Mouse (Mus musculus) heart, adult 18-20 months (tissue): ENCODE results near the gene Gm10392. TPM values are rescaled to one million over a fixed set of nuclear protein-coding genes. Genes with fewer than 3 reads are reported as not detected.

Experiments used
- DNase-seq, 2 experiments: peaks; one replicate each; pipeline ENCODE4 v3.0.0; 2021 to 2022; ENCODE audit warnings: mixed read lengths in 1 of 2
- total RNA-seq, 2 experiments: library from RNA; stranded (reverse); gene quantifications; 2 replicates each; pipeline ENCODE4 v1.2.3; 2021

Gene Gm10392
- total RNA-seq, 2 experiments from 2014 or later = not detected

GRCm38 (mm10) chr11:77492311-77492871, 26.6 kb downstream of the Gm10392 start:
- DNase-seq = peak in 1 of 2 experiments; percentile 42

DNA sequence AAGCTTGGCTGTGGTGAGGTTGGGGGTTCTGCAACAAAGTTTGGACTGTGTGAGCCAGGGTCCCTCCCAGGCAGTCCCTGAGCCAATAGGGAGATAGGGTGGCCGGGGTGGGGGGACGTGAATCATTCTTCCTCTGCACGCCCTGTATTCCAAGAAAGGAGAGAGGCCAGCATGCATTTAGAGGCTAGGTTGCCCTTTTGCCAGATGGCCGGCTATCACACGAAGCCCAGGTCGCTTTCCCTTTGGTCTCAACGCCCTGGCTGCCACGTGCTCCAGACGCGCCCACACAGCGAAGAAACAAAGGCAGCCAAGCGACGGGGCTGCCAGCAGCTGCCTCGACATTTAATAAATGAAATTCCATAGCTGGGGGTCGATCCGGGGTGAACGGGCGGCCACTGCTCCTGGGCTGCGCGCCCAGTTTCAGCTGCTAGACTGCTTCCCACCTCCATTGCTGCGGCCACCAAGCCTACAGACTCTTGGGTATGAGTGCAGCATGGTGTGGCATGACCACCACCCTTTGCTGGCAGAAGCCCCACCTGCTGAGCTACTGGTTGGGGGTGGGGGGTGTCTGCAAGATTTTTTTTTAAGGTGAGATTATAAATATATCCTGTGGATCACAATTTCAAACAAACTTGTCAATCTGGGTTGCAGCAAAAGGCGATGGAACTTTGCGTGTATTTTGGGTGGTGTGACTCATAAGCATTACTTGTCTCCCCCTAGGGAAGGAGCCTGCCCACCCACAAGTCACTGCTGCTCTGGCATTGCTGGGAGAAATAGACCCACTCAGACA, 27.3 kb downstream of the Gm10392 start:
- peak; percentile 84 for DNase-seq

GRCm38 (mm10) chr11:77491123-77491501, 27.9 kb downstream of the Gm10392 start:
- DNase-seq = peak; percentile 90 to 96

DNA sequence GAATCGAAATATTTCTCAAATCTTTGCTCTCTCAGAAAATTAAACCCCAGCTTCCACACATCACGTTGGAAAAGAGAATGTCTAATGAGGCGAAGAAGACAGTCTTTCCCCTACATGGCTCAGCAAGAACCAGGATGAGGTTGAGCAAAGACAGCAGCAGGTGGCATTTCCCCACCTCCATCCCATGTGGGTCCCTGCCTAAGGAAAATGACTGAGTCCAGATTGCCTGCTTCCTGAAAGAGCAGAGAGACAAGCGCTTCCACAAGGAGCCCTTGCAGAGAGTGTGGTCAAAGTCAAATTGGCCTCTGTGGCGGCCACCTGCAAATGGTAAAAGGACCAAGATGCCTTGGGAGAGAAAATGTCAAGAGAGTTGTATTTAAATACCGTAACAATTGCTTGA, 28.5 kb downstream of the Gm10392 start:
- DNase-seq = no peak

DNA sequence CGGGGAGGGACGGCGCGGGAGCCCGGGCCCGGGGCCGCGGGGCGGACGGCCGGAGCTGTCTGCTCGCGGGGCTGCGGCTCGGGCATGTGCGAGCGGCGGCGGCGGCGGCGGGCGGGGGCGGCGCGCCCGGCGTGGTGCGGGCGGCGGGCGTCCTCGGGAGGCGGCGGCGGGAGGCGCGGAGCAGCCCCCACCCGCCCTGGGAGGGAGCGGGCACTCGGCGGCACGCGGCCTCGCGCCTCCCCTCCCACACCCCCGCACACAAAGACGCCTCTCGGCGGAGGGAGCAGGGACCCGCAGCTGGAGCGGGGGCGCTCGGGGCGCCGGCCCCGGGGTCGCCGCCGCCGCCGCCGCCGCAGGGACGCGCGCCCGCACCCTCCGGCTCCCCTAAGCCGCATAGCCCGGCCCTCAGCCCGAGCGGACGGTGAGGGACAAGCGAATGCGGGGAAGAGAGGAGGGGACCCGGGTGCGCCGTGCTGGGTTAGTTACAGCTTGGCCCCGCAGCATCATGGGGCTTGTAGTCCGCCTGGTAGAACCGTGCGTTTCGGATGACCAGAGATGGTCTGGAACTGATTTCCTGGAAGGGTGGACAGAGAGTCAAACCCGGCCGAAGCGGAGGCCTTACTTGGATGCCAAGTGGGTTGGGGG, 29.3 kb downstream of the Gm10392 start, which contains the start of gene Ankrd13b:
TSS of gene Ankrd13b (minus strand) at position 88 of the 645 bp plus-strand sequence.
- DNase-seq = peak; percentile 77 to 84

GRCm38 (mm10) chr11:77488771-77489581, 30.0 kb downstream of the Gm10392 start:
- peak in 1 of 2 experiments; percentile 16 for DNase-seq

DNA sequence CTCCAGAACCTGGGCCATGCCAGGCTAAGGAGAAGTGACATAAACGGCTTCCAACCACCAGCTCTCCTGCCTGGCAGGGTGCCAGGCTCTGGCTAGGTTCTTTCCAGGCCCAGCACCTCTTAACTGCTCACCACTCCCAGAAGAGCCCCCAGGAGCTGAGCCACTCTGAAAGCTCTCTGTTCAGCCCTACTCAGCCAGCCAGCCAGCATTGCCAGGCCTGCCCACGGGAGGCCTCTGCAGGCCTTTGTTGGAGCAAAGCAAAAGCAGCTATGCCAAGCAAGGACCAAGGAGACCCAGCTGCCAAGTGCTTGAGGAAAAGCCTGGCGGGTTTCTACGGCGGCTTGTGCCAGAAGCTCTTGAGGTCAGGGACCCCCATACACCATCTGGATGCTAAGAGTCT, 32.2 kb downstream of the Gm10392 start:
- peak in 1 of 2 experiments; percentile 10 for DNase-seq

DNA sequence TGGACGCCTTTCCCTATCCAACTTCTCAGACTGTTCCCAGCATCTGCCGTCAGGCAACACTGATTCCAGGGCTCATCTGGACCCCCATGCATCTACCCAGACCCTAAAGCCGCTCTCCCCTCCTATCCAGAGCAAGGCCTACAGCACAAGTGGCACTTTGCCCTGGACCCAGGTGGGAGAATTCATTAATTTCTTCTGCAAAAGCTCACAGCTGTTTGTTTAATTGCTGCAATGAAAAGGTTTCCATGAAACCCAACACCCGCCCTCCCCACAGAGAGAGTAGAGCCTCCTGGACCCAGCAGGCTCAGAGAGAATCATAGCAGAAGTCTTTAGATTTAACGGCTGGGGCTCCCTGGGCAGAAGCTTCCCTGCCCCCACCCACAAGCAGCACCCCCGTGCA, 33.8 kb downstream of the Gm10392 start:
- no peak for DNase-seq

GRCm38 (mm10) chr11:77483510-77484255, 35.3 kb downstream of the Gm10392 start:
- DNase-seq = no peak

GRCm38 (mm10) chr11:77483043-77483442, 36.0 kb downstream of the Gm10392 start:
- DNase-seq = no peak

- no peak for DNase-seq
Measured at GRCm38 (mm10) chr11:77476895-77477294, 42.1 kb downstream of the Gm10392 start.

- DNase-seq = no peak
Measured at GRCm38 (mm10) chr11:77476216-77476615, 42.8 kb downstream of the Gm10392 start.

GRCm38 (mm10) chr11:77472775-77473174, 46.2 kb downstream of the Gm10392 start:
- DNase-seq = no peak

DNA sequence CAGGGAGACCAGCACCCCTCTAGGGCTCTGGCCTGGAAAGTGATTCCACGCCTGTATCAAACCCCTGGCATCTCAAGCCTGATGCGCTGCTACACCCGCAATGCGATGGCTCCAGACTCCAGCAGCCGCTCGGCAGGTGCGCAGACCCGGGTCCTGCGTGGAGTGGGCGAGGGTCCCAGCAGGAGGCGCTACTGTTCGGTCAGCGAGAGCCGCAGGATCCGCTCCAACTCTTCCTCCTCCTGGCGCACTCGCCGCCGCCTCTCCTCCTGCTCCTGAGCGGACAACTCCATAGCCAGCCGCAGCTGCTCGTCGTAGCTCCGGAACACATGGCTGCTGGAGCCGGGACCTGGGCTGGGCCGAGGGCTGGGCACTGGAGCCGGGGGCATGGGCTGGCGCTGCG, 47.6 kb downstream of the Gm10392 start:
- no peak for DNase-seq

GRCm38 (mm10) chr11:77468397-77468796, 50.6 kb downstream of the Gm10392 start:
- no peak for DNase-seq

DNA sequence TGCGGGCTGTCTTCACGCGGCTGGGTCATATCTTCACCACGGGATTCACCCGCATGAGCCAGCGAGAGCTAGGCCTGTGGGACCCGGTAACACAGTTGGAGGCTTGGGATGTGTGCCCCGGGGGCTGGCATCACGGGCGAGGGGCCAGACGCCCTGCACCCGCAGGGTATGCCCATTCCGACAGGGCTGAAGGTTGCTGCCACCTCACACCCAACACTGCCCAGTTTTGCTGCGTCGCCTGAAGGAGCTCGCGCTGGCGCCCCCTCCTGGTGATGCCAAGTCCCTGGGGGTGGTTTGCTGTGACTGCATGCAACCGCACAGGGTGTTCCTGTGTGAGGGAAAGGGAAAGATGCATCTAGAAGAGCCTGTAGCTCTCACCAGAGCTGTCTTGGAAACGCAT, 51.2 kb downstream of the Gm10392 start:
- peak; percentile 83 to 86 for DNase-seq

DNA sequence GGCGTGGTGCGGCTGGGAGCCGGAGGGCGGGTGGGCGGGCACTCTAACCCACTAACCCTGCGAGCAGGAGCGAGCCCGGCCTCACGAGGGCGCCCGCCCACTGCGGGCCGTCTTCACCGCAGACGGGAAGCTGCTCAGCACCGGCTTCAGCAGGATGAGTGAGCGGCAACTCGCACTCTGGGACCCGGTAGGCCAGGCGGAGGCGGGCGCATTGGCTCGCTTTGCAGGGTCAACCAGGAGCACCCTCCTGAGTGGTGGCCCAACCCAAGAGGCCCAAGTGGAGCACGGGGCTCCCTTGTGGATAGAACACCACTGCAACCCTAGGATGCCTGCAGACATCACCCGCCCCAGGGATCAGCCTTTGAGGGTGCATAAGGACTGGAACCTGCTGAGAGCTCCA, 51.8 kb downstream of the Gm10392 start:
- peak; percentile 85 to 86 for DNase-seq
